Mouse (Mus musculus): ENCODE measurements around the gene H2al2c.
"Not testable (repeated sequence)": the region's sequence is repeated elsewhere in the genome, so short reads cannot be mapped to it uniquely, and the experiment has no call there.

Gene H2al2c

GRCm38 (mm10) chrY:2598799-2599198 is at the start of gene H2al2c:
TSS of gene H2al2c (plus strand) at chrY:2599099.
- DNase-seq (ENCODE audit: low spot score in 2 of 2), result not testable (repeated sequence)
